Mouse (Mus musculus): ENCODE results near the gene Plpp3.

Gene Plpp3

GRCm38 (mm10) chr4:105190826-105191225 is 33.7 kb downstream of the Plpp3 start:
- no peak for DNase-seq (ENCODE audit: low read depth, low spot score)

GRCm38 (mm10) chr4:105191550-105191949 is 34.4 kb downstream of the Plpp3 start:
- DNase-seq (ENCODE audit: low read depth, low spot score) = no peak

- DNase-seq (ENCODE audit: low read depth, low spot score) = no peak
Measured at GRCm38 (mm10) chr4:105192665-105193064, 35.5 kb downstream of the Plpp3 start.

DNA sequence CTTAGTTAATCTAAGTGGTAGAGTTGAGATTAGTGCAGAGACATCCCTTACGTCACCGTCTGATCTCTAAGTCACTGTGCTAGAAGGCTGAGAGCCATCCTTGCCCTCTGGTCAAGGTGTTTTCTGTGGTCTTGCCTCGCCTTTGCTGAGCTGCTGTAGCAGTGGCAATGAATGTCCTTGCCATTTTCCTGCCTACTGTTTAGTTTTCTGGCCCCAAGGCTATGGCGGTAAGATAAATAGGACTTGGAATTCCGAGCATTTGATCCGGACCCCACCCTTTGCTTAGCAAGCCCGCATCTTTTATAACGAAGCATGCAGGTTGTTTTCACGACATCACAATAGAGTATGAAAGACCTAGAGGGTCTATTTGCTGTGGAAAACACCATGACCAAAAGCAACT is 38.1 kb downstream of the Plpp3 start:
- DNase-seq (ENCODE audit: low read depth, low spot score) = no peak

DNA sequence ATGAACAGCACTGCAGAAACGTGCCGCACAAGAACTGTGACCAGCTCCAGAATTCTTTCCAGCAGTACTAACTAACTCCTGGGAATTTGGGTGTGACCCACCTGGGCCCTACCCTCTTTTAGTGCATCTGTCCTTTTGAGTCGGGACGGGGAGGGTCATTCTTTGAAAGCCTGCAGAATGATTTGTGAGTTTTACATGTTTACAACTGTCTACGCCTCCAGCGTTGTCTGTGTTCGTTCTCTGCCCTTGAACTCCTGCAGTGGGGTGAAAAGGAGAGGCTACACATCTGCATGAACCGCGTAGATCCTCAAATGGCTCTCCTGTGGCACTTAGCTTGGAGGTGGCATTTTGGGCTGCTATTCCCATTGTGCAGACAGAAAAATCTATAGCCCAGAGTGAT is 39.0 kb downstream of the Plpp3 start:
- DNase-seq (ENCODE audit: low read depth, low spot score) = no peak

DNA sequence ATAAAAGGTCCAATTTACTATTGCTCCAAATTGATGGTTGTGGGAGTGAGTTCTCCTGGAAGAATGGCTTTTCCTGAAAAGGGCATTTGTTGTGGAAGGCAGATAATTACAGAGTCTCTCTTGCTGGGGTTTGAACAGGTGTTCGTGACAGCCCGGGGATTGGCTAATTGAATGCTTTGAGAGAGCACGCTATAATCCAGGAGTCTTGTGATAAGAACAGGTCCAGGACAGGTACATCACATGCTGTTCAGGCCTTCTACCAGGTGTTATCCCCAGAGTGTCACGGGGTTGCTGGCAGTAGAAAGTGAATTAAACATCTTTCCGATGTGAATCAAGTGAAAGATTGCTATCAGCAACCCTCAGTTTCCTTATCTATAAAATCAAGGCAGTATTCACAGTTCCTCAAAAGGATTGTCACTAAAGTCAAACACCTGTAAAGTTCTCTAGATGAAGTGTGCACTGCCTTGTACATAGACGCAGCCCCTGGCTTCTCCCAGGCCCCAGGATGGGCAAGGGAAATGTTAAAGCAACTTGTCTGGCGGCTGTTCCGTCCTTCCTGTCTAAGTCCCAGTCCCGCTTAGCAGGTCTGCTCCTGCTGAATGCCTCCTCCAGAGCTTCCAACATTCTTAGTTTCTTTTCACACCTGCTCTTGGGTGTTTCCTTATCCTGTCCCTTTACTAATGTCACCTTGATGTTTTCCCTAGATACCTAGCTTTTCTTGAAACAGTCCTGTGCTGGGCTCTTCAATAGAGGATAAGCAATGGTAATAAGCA is 40.0 kb downstream of the Plpp3 start:
- DNase-seq (ENCODE audit: low read depth, low spot score) = no peak

DNA sequence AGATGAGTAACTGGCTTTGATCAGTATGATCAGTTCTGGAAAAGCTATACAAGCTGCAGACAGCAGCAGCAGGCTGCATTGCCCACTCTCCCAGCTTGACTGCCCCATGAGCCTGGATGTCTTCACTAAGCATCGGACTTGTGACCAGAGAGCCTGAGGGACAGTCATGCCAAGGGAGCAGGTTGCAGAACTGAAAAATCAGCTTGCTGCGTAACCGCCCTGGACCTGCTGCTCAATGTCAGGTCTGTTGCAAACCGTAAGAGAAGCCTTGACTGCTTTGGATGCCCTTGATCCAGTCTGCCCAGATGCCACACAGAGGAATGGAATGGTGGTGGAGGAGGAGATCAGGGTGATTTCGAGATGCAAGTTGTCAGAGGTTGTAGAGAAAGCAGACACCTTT is 41.5 kb downstream of the Plpp3 start:
- no peak for DNase-seq (ENCODE audit: low read depth, low spot score)

DNA sequence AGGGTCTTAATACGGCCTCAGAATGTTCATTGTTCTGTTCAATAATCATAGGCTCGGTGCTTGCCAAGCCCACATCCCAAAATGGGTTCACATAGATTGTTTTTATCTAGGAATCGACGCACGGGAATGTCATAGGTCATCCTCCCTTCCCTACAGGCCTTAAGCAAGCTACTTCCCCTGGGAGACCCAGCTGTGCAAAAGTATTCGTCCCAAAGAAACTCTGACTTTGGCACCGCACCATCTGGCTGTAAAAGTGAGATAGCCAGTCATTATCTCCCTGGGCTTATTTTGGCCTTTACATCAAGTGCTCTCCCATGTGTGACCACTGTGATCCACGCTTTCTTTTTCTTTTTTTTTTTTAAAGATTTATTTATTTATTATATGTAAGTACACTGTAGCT is 42.2 kb downstream of the Plpp3 start:
- DNase-seq (ENCODE audit: low read depth, low spot score) = no peak

DNA sequence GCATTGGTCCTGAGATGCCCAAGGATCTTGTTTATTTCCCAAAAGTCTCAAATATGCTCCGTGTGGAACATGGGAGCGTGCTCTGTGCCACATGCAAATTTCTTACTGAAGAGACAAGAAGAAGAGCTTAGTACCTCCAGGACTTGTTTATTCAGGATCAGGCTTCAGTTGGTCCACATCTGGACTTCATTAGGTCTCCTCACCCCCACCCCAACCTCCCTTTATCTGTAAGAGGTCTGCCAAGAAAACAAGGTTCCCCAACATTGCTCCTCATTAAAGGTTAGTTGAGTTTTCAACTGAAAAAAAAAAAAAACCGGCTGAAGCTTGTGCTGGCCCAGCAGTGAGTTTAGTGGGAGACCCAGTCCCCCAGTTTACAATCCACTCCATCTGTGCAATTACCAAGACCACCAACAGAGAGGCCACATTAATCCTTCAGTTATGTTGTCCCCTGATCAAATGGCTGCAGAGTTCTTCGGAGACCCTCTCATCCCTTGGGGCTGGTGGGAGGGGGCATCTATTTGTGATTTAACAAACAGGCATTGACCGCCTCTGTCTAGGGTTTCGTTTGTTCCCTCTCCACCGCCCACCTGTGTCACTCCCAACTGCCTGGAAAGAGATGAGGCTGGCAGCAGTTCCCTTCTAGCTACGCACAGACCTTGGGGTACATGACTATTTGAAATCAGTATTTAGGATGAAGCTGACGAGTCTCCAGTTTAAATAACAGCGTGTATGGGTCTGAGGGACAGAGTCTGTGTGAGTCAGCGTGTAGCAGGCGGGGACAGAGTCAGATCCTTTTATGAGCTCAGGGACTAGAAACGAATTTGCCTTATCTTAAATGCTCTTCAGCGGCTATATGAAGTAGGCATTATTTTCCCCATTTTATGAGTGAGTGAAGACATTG is 43.7 kb downstream of the Plpp3 start:
- no peak for DNase-seq (ENCODE audit: low read depth, low spot score)

DNA sequence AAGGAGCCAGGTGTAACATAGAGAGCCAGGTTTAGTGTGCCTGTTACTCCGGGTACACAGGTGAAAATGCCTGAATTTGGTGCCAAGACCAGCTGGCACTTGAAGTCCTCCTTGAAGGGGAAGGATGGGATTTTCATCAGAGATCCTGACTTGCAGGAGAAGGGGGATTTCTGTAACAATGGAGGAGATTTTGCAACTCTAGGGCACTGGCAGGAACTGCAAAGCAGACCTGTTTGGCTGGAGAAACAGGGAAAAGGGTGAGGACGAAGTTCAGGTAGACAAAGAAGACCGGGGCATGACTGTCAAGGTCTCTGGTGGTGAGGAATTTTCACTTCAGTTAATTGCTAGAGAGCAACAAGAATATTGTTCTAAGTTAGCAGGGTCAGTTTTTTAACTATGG is 45.3 kb downstream of the Plpp3 start:
- no peak for DNase-seq (ENCODE audit: low read depth, low spot score)

GRCm38 (mm10) chr4:105203303-105203761 is 46.2 kb downstream of the Plpp3 start:
- no peak for DNase-seq (ENCODE audit: low read depth, low spot score)

- DNase-seq (ENCODE audit: low read depth, low spot score) = no peak
Measured at GRCm38 (mm10) chr4:105204071-105204470, 46.9 kb downstream of the Plpp3 start.

- no peak for DNase-seq (ENCODE audit: low read depth, low spot score)
Measured at GRCm38 (mm10) chr4:105205045-105205851, 48.1 kb downstream of the Plpp3 start.

- no peak for DNase-seq (ENCODE audit: low read depth, low spot score)
Measured at GRCm38 (mm10) chr4:105206102-105206501, 49.0 kb downstream of the Plpp3 start.

DNA sequence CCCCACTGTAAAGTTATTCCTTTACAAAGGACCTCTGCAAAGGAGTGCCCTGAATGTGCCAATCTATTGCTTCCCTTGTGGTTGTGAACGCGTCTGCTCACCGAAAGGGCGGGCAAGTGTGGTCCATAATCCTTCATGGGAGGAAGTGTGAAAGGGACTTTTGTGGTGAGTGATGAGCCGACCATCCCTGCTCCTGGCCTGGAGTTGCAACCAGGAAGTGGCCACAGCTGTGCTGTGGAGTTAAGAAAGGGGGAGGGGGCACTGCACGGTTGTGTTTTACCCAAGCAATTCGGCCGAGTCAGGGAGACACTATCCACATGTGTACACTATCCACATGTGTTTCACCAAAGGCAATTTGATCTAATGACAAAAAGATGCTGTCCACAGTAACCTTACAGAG is 49.8 kb downstream of the Plpp3 start:
- no peak for DNase-seq (ENCODE audit: low read depth, low spot score)

- DNase-seq (ENCODE audit: low read depth, low spot score) = no peak
Measured at GRCm38 (mm10) chr4:105207641-105208040, 50.5 kb downstream of the Plpp3 start.

- no peak for DNase-seq (ENCODE audit: low read depth, low spot score)
Measured at GRCm38 (mm10) chr4:105208977-105209376, 51.8 kb downstream of the Plpp3 start.

GRCm38 (mm10) chr4:105213314-105213713 is 56.2 kb downstream of the Plpp3 start:
- no peak for DNase-seq (ENCODE audit: low read depth, low spot score)

DNA sequence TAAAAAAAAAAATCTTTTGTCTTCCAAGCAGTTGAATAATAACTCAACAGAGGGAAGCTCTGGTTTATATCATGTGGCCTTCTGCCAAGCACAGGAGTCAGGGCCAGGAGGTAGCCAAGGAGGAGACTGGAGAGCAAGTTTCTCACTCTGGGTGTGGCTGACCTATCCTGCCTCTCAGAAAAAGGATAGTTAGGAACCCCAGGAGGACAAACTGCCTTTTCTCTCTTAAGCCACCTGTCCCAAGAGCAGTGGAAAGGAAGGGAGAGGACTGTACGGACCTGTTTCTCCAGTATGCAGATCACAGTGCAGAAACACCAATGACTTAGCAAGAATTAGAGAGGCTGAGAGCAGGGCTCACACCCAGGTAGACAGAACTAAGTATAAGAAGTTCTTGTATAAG is 57.3 kb downstream of the Plpp3 start:
- no peak for DNase-seq (ENCODE audit: low read depth, low spot score)

GRCm38 (mm10) chr4:105215726-105216410 is 58.7 kb downstream of the Plpp3 start:
- DNase-seq (ENCODE audit: low read depth, low spot score) = no peak

GRCm38 (mm10) chr4:105218202-105218601 is 61.1 kb downstream of the Plpp3 start:
- no peak for DNase-seq (ENCODE audit: low read depth, low spot score)
